25 mouse cellular contexts compared by ENCODE assay signal in the genomic region with DNA sequence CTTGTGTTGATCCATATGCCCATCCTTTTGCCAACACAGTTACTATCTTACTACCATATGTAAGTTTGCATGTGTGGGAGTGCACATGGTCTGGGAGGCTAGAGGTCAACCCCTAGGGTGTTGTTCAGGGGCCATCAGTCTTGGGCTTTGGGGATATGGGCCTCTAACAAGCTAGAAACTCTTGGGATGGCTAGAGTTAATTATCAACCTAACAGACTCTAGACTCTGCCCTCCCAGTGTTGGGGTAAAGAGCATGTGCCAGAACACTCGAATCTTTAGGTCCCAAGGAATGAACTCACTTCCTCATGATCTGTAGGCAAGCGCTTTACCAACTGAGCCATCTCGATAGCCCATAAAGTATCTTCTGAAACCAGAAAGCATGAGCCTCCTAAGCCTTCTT.
A peak's percentile ranks its signal among the peaks of the same experiment; 100 is the strongest.
DNase-seq lines count a peak whose midpoint lies in the region; ATAC-seq and TF ChIP-seq lines count a peak whose summit lies in the region.
"Had no signal": no experiment of that assay in that cellular context is flagged by ENCODE, and none has a peak within 500 bp of the region (broad histone marks: within the 10 kb centered on the region; RNA-seq: fewer than 3 reads in every experiment).

No protein-coding gene starts in this region.

- H3K4me3 ChIP-seq in intestine, embryonic 16.5 days (ENCODE audit: low read length) = no peak overlapping the region
- H3K4me3 ChIP-seq in kidney, embryonic 16.5 days (ENCODE audit: low read length) = no peak overlapping the region
- H3K4me3 ChIP-seq in liver, postnatal 0 days (ENCODE audit: low read depth, low read length) = no peak overlapping the region
- H3K4me3 ChIP-seq: forebrain, embryonic 10.5 days; heart, embryonic 15.5 days; limb, embryonic 13.5 days; megakaryocyte, embryonic 14.5 days; midbrain, embryonic 15.5 days; neural tube, embryonic 13.5 days had no signal

- ATAC-seq in intestine, embryonic 16.5 days = peak; percentile 90
- 0 out of 2 replicates have a peak, but pooled peaks have one; percentile 42 for ATAC-seq in kidney, embryonic 16.5 days (ENCODE audit: low FRiP score, low TSS enrichment)
- 0 out of 2 replicates have a peak, but pooled peaks have one; percentile 29 for ATAC-seq in liver, postnatal 0 days
- ATAC-seq: forebrain, postnatal 0 days; inflammation-experienced regulatory T-cells, adult 6 months; midbrain, embryonic 15.5 days had no signal

- TF ChIP-seq EP300 in liver, postnatal 0 days (IDR thresholded peaks at IDR 0.05; ENCODE audit: low read depth) = no peak

- H3K9me3 ChIP-seq in intestine, embryonic 16.5 days (ENCODE audit: control insufficient read depth, low read length) = no peaks in the 10 kb centered on the region
- no peaks in the 10 kb centered on the region for H3K9me3 ChIP-seq in kidney, embryonic 16.5 days (ENCODE audit: low read length)
- H3K9me3 ChIP-seq in liver, postnatal 0 days (ENCODE audit: low read length) = no peaks in the 10 kb centered on the region
- H3K9me3 ChIP-seq: forebrain, embryonic 10.5 days; heart, embryonic 15.5 days; limb, embryonic 13.5 days; megakaryocyte, embryonic 14.5 days; midbrain, embryonic 15.5 days; neural tube, embryonic 13.5 days had no signal

- H3K4me2 ChIP-seq in intestine, embryonic 16.5 days (ENCODE audit: low read depth, low read length) = no peak overlapping the region
- no peak overlapping the region for H3K4me2 ChIP-seq in kidney, embryonic 16.5 days (replicated peaks; ENCODE audit: low read depth, low read length)
- no peak overlapping the region for H3K4me2 ChIP-seq in liver, postnatal 0 days (ENCODE audit: low read depth, low read length)
- H3K4me2 ChIP-seq: heart, embryonic 15.5 days; hindbrain, embryonic 14.5 days; limb, embryonic 13.5 days; midbrain, embryonic 15.5 days; neural tube, embryonic 13.5 days had no signal

- H3K4me1 ChIP-seq in intestine, embryonic 16.5 days (ENCODE audit: control insufficient read depth, insufficient read depth, low read length) = peaks cover 8% of the 10 kb centered on the region; the same call in 1 of the 2 replicates
- H3K4me1 ChIP-seq in kidney, embryonic 16.5 days (ENCODE audit: insufficient read depth, low read length) = 0 out of 2 replicates have a peak, but pooled peaks cover 3% of the 10 kb centered on the region
- no peaks in the 10 kb centered on the region for H3K4me1 ChIP-seq in liver, postnatal 0 days (ENCODE audit: insufficient read depth)
- H3K4me1 ChIP-seq: limb, embryonic 13.5 days had no signal

- peak overlapping the region; percentile 80 for H3K27ac ChIP-seq in intestine, embryonic 16.5 days (ENCODE audit: low read length)
- H3K27ac ChIP-seq in kidney, embryonic 16.5 days (ENCODE audit: low read length) = no peak overlapping the region
- H3K27ac ChIP-seq in liver, postnatal 0 days (ENCODE audit: low read depth) = no peak overlapping the region
- H3K27ac ChIP-seq: forebrain, embryonic 10.5 days; heart, embryonic 15.5 days; hindbrain, embryonic 14.5 days; limb, embryonic 13.5 days; midbrain, embryonic 15.5 days; neural tube, embryonic 13.5 days had no signal

- no peaks in the 10 kb centered on the region for H3K36me3 ChIP-seq in intestine, embryonic 16.5 days (ENCODE audit: control insufficient read depth, insufficient read depth, low read length)
- H3K36me3 ChIP-seq in kidney, embryonic 16.5 days (ENCODE audit: insufficient read depth, low read length) = no peaks in the 10 kb centered on the region
- H3K36me3 ChIP-seq in liver, postnatal 0 days (replicated peaks; ENCODE audit: insufficient read depth, low read length) = no peaks in the 10 kb centered on the region
- H3K36me3 ChIP-seq: forebrain, embryonic 10.5 days; heart, embryonic 15.5 days; limb, embryonic 13.5 days; midbrain, embryonic 15.5 days; neural tube, embryonic 13.5 days had no signal

- no peaks in the 10 kb centered on the region for H3K27me3 ChIP-seq in intestine, embryonic 16.5 days (replicated peaks; ENCODE audit: control insufficient read depth, insufficient read depth, low read length)
- H3K27me3 ChIP-seq in kidney, embryonic 16.5 days (ENCODE audit: insufficient read depth, low read length) = no peaks in the 10 kb centered on the region
- no peaks in the 10 kb centered on the region for H3K27me3 ChIP-seq in liver, postnatal 0 days (ENCODE audit: insufficient read depth, low read length)
- H3K27me3 ChIP-seq: heart, embryonic 15.5 days; limb, embryonic 13.5 days; midbrain, embryonic 15.5 days; neural tube, embryonic 13.5 days had no signal

- H3K9ac ChIP-seq in intestine, embryonic 16.5 days (ENCODE audit: low read depth, low read length) = no peak overlapping the region
- no peak overlapping the region for H3K9ac ChIP-seq in kidney, embryonic 16.5 days (replicated peaks; ENCODE audit: low read length)
- H3K9ac ChIP-seq in liver, postnatal 0 days (replicated peaks) = no peak overlapping the region
- H3K9ac ChIP-seq: forebrain, postnatal 0 days; heart, embryonic 15.5 days; hindbrain, embryonic 14.5 days; limb, embryonic 13.5 days; midbrain, embryonic 15.5 days; neural tube, embryonic 13.5 days had no signal

- 62% methylated on average over 3 of the region's 3 CpGs for whole genome bisulfite sequencing in intestine, embryonic 16.5 days
- WGBS in kidney, embryonic 16.5 days = 73% methylated on average over 3 of the region's 3 CpGs
- WGBS in liver, postnatal 0 days (ENCODE audit: insufficient replicate concordance) = 74% methylated on average over 3 of the region's 3 CpGs

- peak; percentile 25 for DNase-seq in kidney, adult 18-20 months
- no peak for DNase-seq in kidney, postnatal 10 days
- DNase-seq in liver, postnatal 0 days = no peak
- no peak for DNase-seq in natural killer cell, adult 2 months (ENCODE audit: low spot score in 2 of 2)
- DNase-seq in cerebellum, postnatal 10 days = no peak
- DNase-seq in cerebellum, postnatal 25 days = no peak
- DNase-seq: adrenal gland, postnatal 36 days; cerebellum, adult 9-11 months; forebrain, postnatal 0 days; gastrocnemius, postnatal 14 days; heart, postnatal 4 days; lung, adult 2 months; retina, postnatal 1 day; right cerebral cortex, postnatal 25 days; thymus, postnatal 14 days had no signal

- no peak for TF ChIP-seq CTCF in liver, postnatal 0 days (IDR thresholded peaks at IDR 0.05; ENCODE audit: low read depth)

Comparison
In these comparisons a context has a peak if more than half of its experiments do, and no peak if none do; other contexts are left out.
1. ATAC-seq: peak in every context shown above with its lines; median percentile 90 in intestine, embryonic 16.5 days; 42 in kidney, embryonic 16.5 days; 29 in liver, postnatal 0 days.